8 mouse cellular contexts compared by ENCODE assay signal in genomic region chr7:36695276-36695675, GRCm38 (mm10). TPM values are rescaled to one million over a fixed set of nuclear protein-coding genes. Genes with fewer than 3 reads are reported as not detected.
DNase-seq lines count a peak whose midpoint lies in the region; ATAC-seq and TF ChIP-seq lines count a peak whose summit lies in the region.

No protein-coding gene starts in this region.

- H3K27me3 ChIP-seq in kidney, embryonic 16.5 days (ENCODE audit: insufficient read depth, low read length): peaks cover 58% of the 10 kb centered on the region
- H3K27me3 ChIP-seq in embryonic facial prominence, embryonic 11.5 days (ENCODE audit: control insufficient read depth, insufficient read depth, low read length): peaks cover 39% of the 10 kb centered on the region
- peaks cover 11% of the 10 kb centered on the region; the same call in 1 of the 2 replicates for H3K27me3 ChIP-seq in hindbrain, embryonic 16.5 days (replicated peaks; ENCODE audit: control insufficient read depth, insufficient read depth, low read length)
- H3K27me3 ChIP-seq in myocyte (ENCODE audit: control insufficient read depth, insufficient read depth, insufficient read length): no peaks in the 10 kb centered on the region

- H3K27ac ChIP-seq in kidney, embryonic 16.5 days (ENCODE audit: low read length): peak overlapping the region; percentile 71; the same call in 1 of the 2 replicates
- H3K27ac ChIP-seq in embryonic facial prominence, embryonic 11.5 days (replicated peaks; ENCODE audit: low read depth, low read length): no peak overlapping the region
- peak overlapping the region; percentile 92 for H3K27ac ChIP-seq in hindbrain, embryonic 16.5 days (ENCODE audit: low read depth, low read length)

- H3K4me1 ChIP-seq in kidney, embryonic 16.5 days (ENCODE audit: insufficient read depth, low read length): peaks cover 22% of the 10 kb centered on the region
- H3K4me1 ChIP-seq in embryonic facial prominence, embryonic 11.5 days (ENCODE audit: control insufficient read depth, insufficient read depth, low read length): peaks cover 8% of the 10 kb centered on the region
- H3K4me1 ChIP-seq in hindbrain, embryonic 16.5 days (ENCODE audit: control insufficient read depth, insufficient read depth, low read depth, low read length): peaks cover 33% of the 10 kb centered on the region

- no peaks in the 10 kb centered on the region for H3K36me3 ChIP-seq in kidney, embryonic 16.5 days (ENCODE audit: insufficient read depth, low read length)
- no peaks in the 10 kb centered on the region for H3K36me3 ChIP-seq in embryonic facial prominence, embryonic 11.5 days (replicated peaks; ENCODE audit: control insufficient read depth, insufficient read depth, low read depth, low read length)
- no peaks in the 10 kb centered on the region for H3K36me3 ChIP-seq in hindbrain, embryonic 16.5 days (ENCODE audit: control insufficient read depth, insufficient read depth, low read length)
- no peaks in the 10 kb centered on the region for H3K36me3 ChIP-seq in myocyte (ENCODE audit: control insufficient read depth, insufficient read depth)

- intact Hi-C loops in left cerebral cortex, postnatal 4 days (cut with DNase I): loop anchor here (5.0 to 10.0 kb wide), 2 partner anchors 360 to 623 kb away; no protein-coding TSS in a partner anchor

- TF ChIP-seq POLR2A in myocyte (IDR thresholded peaks at IDR 0.05; ENCODE audit: insufficient read length, low read depth): peak; percentile 61

- peaks cover 63% of the 10 kb centered on the region for H3K79me2 ChIP-seq in myocyte (ENCODE audit: control insufficient read depth, insufficient read depth)

- no peaks in the 10 kb centered on the region for H3K9me3 ChIP-seq in kidney, embryonic 16.5 days (ENCODE audit: low read length)
- H3K9me3 ChIP-seq in embryonic facial prominence, embryonic 11.5 days (replicated peaks; ENCODE audit: control insufficient read depth, low read length): no peaks in the 10 kb centered on the region
- H3K9me3 ChIP-seq in hindbrain, embryonic 16.5 days (ENCODE audit: control insufficient read depth, low read length): no peaks in the 10 kb centered on the region

- ATAC-seq in kidney, embryonic 16.5 days (ENCODE audit: low FRiP score, low TSS enrichment): no peak
- 0 out of 2 replicates have a peak, but pooled peaks have one; percentile 5 for ATAC-seq in embryonic facial prominence, embryonic 11.5 days (replicated peaks; ENCODE audit: insufficient number of reproducible peaks, low FRiP score, low TSS enrichment, low read depth)
- no peak for ATAC-seq in hindbrain, embryonic 16.5 days
- ATAC-seq in granulocyte monocyte progenitor cell, adult 5-6 weeks (replicated peaks; ENCODE audit: poor library complexity, severe bottlenecking): no peak

- peak overlapping the region; percentile 78 for H3K9ac ChIP-seq in kidney, embryonic 16.5 days (replicated peaks; ENCODE audit: low read length)
- H3K9ac ChIP-seq in embryonic facial prominence, embryonic 11.5 days (replicated peaks; ENCODE audit: low read length): peak overlapping the region; percentile 57
- peak overlapping the region; percentile 86 for H3K9ac ChIP-seq in hindbrain, embryonic 16.5 days (ENCODE audit: low read depth, low read length)

- H3K4me2 ChIP-seq in kidney, embryonic 16.5 days (replicated peaks; ENCODE audit: low read depth, low read length): peak overlapping the region; percentile 99
- H3K4me2 ChIP-seq in embryonic facial prominence, embryonic 11.5 days (ENCODE audit: low read depth, low read length): peak overlapping the region; percentile 97
- H3K4me2 ChIP-seq in hindbrain, embryonic 16.5 days (ENCODE audit: low read length): peak overlapping the region; percentile 92
- H3K4me2 ChIP-seq in myocyte (ENCODE audit: low read depth): peak overlapping the region; percentile 69

- DNase-seq in kidney, postnatal 14 days: no peak
- no peak for DNase-seq in embryonic facial prominence, embryonic 11.5 days (ENCODE audit: low spot score)
- no peak for DNase-seq in left cerebral cortex, postnatal 4 days
- DNase-seq in frontal cortex, postnatal 36 days (ENCODE audit: low spot score in 2 of 2): no peak

- H3ac ChIP-seq in myocyte (ENCODE audit: control insufficient read depth, insufficient read length): peak overlapping the region; percentile 56

- WGBS in kidney, embryonic 16.5 days: 1% methylated on average over 24 of the region's 25 CpGs
- 0% methylated on average over 25 of the region's 25 CpGs for WGBS in embryonic facial prominence, embryonic 11.5 days
- 1% methylated on average over 25 of the region's 25 CpGs for WGBS in hindbrain, embryonic 16.5 days

- H3K4me3 ChIP-seq in kidney, embryonic 16.5 days (ENCODE audit: low read length): peak overlapping the region; percentile 73
- H3K4me3 ChIP-seq in embryonic facial prominence, embryonic 11.5 days (ENCODE audit: low read depth, low read length): peak overlapping the region; percentile 79
- H3K4me3 ChIP-seq in hindbrain, embryonic 16.5 days (ENCODE audit: low read length): peak overlapping the region; percentile 83
- H3K4me3 ChIP-seq in myocyte: peak overlapping the region; percentile 77

TF ChIP-seq in myocyte, 11 proteins besides CTCF, POLR2A, EP300 and RAD21:
- TF ChIP-seq REST (IDR thresholded peaks at IDR 0.05; ENCODE audit: insufficient read depth, insufficient read length): no peak
- TF ChIP-seq CEBPB (IDR thresholded peaks at IDR 0.05; ENCODE audit: insufficient read depth, poor library complexity, severe bottlenecking): no peak
- TF ChIP-seq TCF12 (IDR thresholded peaks at IDR 0.05; ENCODE audit: insufficient read depth, poor library complexity, severe bottlenecking): no peak
- peak; percentile 59 for TF ChIP-seq POLR2AphosphoS2 (IDR thresholded peaks at IDR 0.05; ENCODE audit: insufficient read length, low read depth)
- TF ChIP-seq MYOD1 (IDR thresholded peaks at IDR 0.05; ENCODE audit: control insufficient read depth in 1 of 3, insufficient read length in 2 of 3, low read depth in 2 of 3): peak in 2 of 3 experiments; percentile 59 to 71
- no peak for TF ChIP-seq TCF3 (IDR thresholded peaks at IDR 0.05; ENCODE audit: insufficient read length, low read depth)
- TF ChIP-seq MYOG (IDR thresholded peaks at IDR 0.05; ENCODE audit: control insufficient read depth in 1 of 3, insufficient read depth in 1 of 3, insufficient read length in 2 of 3, low read depth in 2 of 3): peak in 2 of 3 experiments; percentile 55 to 68
- TF ChIP-seq USF1 (IDR thresholded peaks at IDR 0.05; ENCODE audit: low read depth): no peak
- no peak for TF ChIP-seq SRF (IDR thresholded peaks at IDR 0.05; ENCODE audit: control insufficient read depth, insufficient read length, low read depth)

RNA-seq across cellular contexts. Expression of gene Tshz3, which starts 2.6 kb away (rescaled TPM):
- 11.7 and 17.6 TPM in 2 replicates for polyA plus RNA-seq in kidney, embryonic 16.5 days (2015; fragmentation: Nextera tagmentation; extraction: Ambion mirVana)
- polyA plus RNA-seq in embryonic facial prominence, embryonic 11.5 days (2014; fragmentation: Nextera tagmentation; extraction: Ambion mirVana): 3.7 and 4.9 TPM in 2 replicates
- 26.4 and 33.7 TPM in 2 replicates for polyA plus RNA-seq in hindbrain, embryonic 16.5 days (2015; fragmentation: Nextera tagmentation; extraction: Ambion mirVana)
- polyA plus RNA-seq in myocyte (2012; fragmentation: generic; extraction: Trizol): 6.5 TPM
- total RNA-seq in left cerebral cortex, postnatal 4 days (2021): 10 to 100 TPM; 62.3 to 64.5 TPM
- 0.28 TPM in 1 of 2 replicates, not detected in the other for total RNA-seq in granulocyte monocyte progenitor cell, adult 5-6 weeks (2014; fragmentation: Nextera tagmentation)
- total RNA-seq in granulocyte monocyte progenitor cell, adult 5-6 weeks (2017): 0.15 TPM in 1 of 2 replicates, not detected in the other
